Mouse (Mus musculus) gastrocnemius, postnatal 36 days (tissue): ENCODE measurements around the gene Siglec1. TPM values are rescaled to one million over a fixed set of nuclear protein-coding genes. Genes with fewer than 3 reads are reported as not detected.

Experiments used
- DNase-seq, 2 experiments: peaks; one replicate each; pipeline ENCODE4 v3.0.0; 2022
- intact Hi-C: fragments of 180-260 bp; cut with DNase I; formaldehyde crosslinking; loops from one replicate; pipeline ENCODE4 v1.15.1; 2025
- total RNA-seq, 2 experiments: library from RNA; stranded (reverse); gene quantifications; 2 replicates each; pipeline ENCODE4 v1.2.3; 2021

Gene Siglec1
- total RNA-seq, 2 experiments from 2014 or later = 0.43 to 0.76 TPM

GRCm38 (mm10) chr2:131101530-131101929 lies 15.0 kb upstream of the Siglec1 start:
- no peak for DNase-seq
- intact Hi-C loops = no loop called here

- intact Hi-C loops = loop anchor here (2.0 to 10.0 kb wide), 2 partner anchors 44 to 418 kb away; no protein-coding TSS in a partner anchor
- DNase-seq = no peak
Observed at GRCm38 (mm10) chr2:131097087-131097486, 10.5 kb upstream of the Siglec1 start.

- peak; percentile 34 to 40 for DNase-seq
- intact Hi-C loops = loop anchor here (2.0 to 10.0 kb wide), 2 partner anchors 45 to 419 kb away; no protein-coding TSS in a partner anchor
Observed at GRCm38 (mm10) chr2:131096101-131096795, 9.7 kb upstream of the Siglec1 start.

DNA sequence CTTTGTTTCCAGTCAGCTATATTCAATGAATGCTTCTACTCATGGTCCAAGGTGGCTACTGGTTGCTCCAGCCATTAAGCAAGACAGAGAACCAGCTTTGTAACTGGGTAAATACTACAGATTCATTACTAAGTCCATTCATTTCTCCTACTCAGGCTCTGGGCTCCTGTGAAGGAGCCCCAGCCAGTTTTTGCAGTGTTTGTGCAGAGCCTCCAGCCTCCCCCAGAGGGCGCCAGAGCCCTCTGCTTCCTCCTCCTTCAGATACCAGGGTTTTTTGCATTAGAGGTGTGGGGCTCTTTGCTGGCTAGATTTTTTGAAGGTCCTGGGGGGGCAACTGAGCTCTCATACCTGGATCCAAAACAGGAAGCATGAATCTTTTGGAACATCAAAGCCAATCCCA lies 8.3 kb upstream of the Siglec1 start:
- DNase-seq = peak; percentile 69 to 76
- intact Hi-C loops = loop anchor here (1.0 to 10.0 kb wide), 4 partner anchors 65 to 420 kb away; partner anchors contain the start of gene 1700037H04Rik

GRCm38 (mm10) chr2:131093577-131093976 lies 7.0 kb upstream of the Siglec1 start:
- intact Hi-C loops = loop anchor here (10.0 kb wide), 1 partner anchor 421 kb away; no protein-coding TSS in a partner anchor
- DNase-seq = peak in 1 of 2 experiments; percentile 10

- intact Hi-C loops = loop anchor here (10.0 kb wide), 1 partner anchor 424 kb away; no protein-coding TSS in a partner anchor
Observed at GRCm38 (mm10) chr2:131090852-131091251, 4.3 kb upstream of the Siglec1 start.

DNA sequence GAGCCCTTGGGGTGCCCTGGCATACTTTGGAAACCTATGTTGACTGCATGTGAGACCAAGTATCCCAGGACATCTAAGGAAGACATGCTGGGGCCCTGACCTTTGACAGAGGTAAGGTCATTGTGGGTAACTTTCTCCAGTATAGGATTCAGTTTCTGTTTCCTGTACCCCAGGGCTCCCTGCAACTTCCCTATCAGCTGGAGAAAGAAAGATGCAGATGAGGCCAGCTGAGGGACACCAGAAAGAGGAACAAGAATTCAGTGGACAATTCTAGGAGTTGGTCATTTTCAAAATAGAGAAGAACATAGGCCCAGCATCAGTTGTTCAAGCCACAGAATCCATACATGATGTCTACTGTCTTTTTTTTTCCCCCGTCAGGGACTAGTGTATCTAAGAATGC lies 3.1 kb upstream of the Siglec1 start:
- intact Hi-C loops = loop anchor here (10.0 kb wide), 1 partner anchor 425 kb away; no protein-coding TSS in a partner anchor
- peak in 1 of 2 experiments; percentile 12 for DNase-seq

More at GRCm38 (mm10) chr2:131090852-131091251, 4.3 kb upstream of the Siglec1 start:
- peak in 1 of 2 experiments; percentile 13 for DNase-seq

DNA sequence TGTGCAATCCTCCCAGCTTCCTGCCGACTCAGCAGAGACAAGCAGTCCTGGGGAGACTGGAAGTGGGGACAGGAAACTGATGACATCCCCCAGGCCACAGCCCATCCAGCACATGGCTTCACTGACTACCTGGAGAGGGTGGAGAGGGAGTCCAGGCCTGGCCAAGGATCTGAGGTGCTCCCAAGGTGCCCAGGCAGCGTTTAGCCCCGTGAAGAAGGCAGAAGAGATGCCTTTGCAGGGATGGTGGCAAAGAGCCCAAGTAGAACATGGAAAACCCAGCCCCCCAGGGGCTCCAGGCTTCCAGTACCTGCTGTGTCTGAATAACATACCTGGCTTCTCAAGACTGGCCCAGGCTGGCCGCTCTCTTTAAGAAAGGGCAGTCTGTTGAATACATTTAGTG lies 2.0 kb upstream of the Siglec1 start:
- DNase-seq = no peak
- intact Hi-C loops = no loop called here

GRCm38 (mm10) chr2:131084206-131084605 lies 2.4 kb downstream of the Siglec1 start:
- no peak for DNase-seq
- intact Hi-C loops = no loop called here

GRCm38 (mm10) chr2:131080507-131080906 lies 6.1 kb downstream of the Siglec1 start:
- intact Hi-C loops = no loop called here
- DNase-seq = no peak

GRCm38 (mm10) chr2:131072536-131072935 lies 14.0 kb downstream of the Siglec1 start:
- no peak for DNase-seq
- intact Hi-C loops = no loop called here

DNA sequence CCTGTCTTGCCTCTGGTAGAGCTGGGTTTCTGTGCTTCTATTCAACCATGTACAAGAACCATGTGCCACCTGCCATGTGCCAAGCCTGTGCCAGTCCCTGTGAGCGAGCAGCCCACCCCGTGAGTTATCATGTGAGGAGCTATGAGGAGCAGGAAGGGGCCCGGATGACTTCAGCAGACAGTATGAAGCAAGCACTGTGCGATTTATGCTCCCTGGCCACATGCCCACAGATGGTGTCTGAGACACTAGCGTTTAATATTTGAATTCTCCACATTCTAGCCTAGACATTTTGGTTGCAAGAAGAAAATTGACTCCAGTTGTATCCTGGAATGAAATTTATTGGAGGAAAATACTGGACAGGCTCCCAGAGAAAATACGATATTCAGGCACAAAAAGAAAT lies 19.1 kb downstream of the Siglec1 start:
- intact Hi-C loops = no loop called here
- no peak for DNase-seq

DNA sequence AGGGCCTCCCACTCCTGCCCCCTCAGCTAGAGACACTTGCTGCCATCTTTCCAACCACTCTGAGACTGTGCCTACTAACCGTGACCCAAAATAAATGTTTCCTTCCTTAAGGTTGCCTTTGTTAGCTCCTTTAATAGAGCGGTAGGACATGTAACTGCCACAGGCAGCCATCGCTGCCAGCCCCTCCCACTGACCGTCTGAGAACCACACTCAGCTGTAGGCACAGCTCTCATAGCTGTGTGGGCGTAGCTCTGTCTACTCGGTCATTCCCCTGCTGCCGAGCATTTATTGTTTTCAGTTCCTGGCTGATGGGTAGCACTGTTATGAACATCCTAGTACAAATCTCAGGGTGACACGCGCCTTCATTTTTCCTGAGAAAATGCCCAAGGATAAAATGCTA lies 20.2 kb downstream of the Siglec1 start:
- no peak for DNase-seq

GRCm38 (mm10) chr2:131063404-131063864 lies 23.1 kb downstream of the Siglec1 start, which contains the start of gene Adam33:
Adam33 (minus strand) TSS chr2:131063814.
- DNase-seq = peak in 1 of 2 experiments; percentile 35
- intact Hi-C loops = no loop called here

More for the DNA sequence above, 20.2 kb downstream of the Siglec1 start:
- intact Hi-C loops = no loop called here

GRCm38 (mm10) chr2:131061607-131062006 lies 25.0 kb downstream of the Siglec1 start:
- intact Hi-C loops = no loop called here
- DNase-seq = no peak

- no peak for DNase-seq
- intact Hi-C loops = no loop called here
Observed at GRCm38 (mm10) chr2:131060784-131061183, 25.8 kb downstream of the Siglec1 start.

DNA sequence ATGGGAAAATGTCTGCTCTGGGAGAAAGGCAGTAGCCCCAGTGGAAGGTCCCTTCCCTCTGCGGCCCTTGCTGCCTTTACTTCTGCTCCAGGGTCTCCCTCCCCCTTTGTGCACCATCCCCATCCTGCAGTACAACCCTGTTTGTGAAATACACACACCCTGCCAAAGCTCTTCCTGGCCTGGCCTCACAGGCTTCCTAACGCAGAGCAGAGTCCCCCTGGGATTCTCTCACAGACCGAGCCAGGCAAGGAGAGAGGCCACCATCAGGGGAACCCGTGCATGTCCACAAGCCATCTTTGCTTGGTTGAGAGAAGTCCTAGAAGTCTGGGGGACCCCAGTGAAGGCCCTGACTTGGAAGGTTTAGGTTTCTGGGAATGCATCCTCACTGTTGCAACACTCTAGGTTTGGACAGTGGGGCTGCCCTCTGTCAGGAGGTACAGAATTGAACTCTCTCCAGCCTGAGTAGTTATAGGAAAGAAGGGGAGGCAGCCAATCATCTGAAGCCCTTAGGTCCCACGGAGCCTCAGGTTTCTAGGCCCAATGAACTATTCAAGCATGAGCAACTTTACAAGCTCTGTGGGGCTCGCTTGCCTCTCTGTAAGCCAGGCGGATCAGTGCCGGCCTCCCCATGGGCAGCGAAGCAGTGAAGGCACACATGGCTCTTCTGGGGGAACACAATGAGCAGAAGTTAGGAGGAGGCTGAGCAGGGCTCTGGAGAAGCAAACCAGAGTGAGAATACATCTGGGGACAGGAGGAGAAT lies 26.6 kb downstream of the Siglec1 start:
- DNase-seq = peak; percentile 40
- intact Hi-C loops = no loop called here

DNA sequence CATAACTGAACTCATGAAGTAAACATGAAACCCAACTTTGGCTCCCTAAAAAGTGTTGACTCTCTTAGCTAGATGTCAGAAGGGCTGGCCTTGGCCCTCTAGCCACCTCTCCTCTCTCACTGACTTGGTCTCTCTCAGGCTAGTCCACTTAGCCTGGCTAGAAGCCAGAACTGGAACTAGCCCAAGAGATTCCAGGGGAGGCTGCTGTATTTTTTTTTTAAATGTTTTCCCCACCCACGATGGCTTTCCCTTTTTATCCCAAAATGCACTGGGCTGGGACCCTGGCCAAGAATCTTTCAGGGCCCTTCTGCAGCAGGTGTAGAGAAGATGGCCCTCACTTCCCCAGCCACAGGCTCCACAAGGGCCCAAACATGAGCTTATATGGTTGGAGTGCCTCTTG lies 27.2 kb downstream of the Siglec1 start:
- intact Hi-C loops = no loop called here
- peak; percentile 49 to 80 for DNase-seq

- no peak for DNase-seq
- intact Hi-C loops = no loop called here
Observed at GRCm38 (mm10) chr2:131058672-131059071, 27.9 kb downstream of the Siglec1 start.

GRCm38 (mm10) chr2:131056191-131056590 lies 30.4 kb downstream of the Siglec1 start:
- no peak for DNase-seq
- intact Hi-C loops = no loop called here

DNA sequence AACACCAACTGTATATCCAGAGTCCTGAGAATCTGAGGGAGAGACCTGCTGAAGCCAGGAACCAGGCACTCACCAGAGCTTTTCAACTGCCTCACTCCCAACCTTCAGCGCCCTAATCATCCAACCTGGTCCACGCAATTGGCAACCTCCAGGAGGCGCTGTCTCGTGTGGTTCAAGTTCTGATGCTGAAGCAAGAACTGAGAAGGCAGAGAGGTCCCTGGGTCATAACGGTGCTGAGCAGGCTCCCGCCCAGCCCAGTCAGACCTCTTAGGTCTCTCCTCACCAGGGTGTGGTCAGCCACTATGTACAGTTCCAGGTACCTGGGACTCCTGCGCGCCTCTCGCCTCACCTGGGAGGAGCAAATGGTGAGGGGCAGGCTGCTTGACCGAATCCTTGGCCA lies 30.9 kb downstream of the Siglec1 start:
- DNase-seq = no peak
- intact Hi-C loops = no loop called here
